Mouse (Mus musculus): ENCODE measurements around the gene Plekhm2. TPM values are rescaled to one million over a fixed set of nuclear protein-coding genes. Genes with fewer than 3 reads are reported as not detected.

The Plekhm2 gene
- total and polyA plus RNA-seq, 3 experiments: 6.5 to 15.4 TPM; not detected in 1

DNA sequence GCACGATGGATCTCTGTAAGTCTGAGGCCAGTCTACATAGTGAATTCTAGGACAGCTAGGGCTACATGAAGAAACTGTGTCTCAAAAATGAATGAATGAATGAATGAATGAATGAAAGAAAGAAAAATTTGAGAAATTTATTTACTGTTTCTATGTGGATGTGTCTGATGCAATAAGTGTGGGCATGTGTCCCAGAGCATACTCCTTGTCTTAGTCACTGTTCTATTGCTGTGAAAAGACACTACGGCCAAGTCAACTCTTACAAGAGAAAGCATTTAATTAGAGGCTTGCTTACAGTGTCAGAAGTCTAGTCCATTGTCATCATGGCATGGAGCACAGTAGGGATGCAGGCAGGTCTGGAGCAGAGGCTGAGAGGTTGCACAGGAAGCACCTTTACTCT lies 44.3 kb upstream of the Plekhm2 start:
- Histone ChIP-seq H3K79me2 (ENCODE audit: control insufficient read depth, insufficient read depth, low read length, poor library complexity) (peaks cover 10% of the 10 kb centered on the region; the same call in 1 of the 2 replicates), H3K36me3 (ENCODE audit: control insufficient read depth in 1 of 2, insufficient read depth in 2 of 2, low read length in 2 of 2) (peaks cover 8 to 40% of the 10 kb centered on the region in 2 experiments), H3K4me3 (ENCODE audit: control insufficient read depth in 1 of 2, insufficient read depth in 1 of 2, low read depth in 2 of 2, low read length in 2 of 2) (no peak overlapping the region), H3K4me1 (ENCODE audit: control insufficient read depth in 1 of 2, insufficient read depth in 2 of 2, low read length in 2 of 2) (peaks cover 2 to 7% of the 10 kb centered on the region in 2 experiments; a peak in 3 of 4 replicates), H3K27me3 (ENCODE audit: control insufficient read depth in 1 of 2, insufficient read depth in 2 of 2, low read length in 2 of 2) (no peaks in the 10 kb centered on the region), H3K27ac (ENCODE audit: control insufficient read depth, low read depth, low read length) (no peak overlapping the region), H3K9me3 (replicated peaks; ENCODE audit: insufficient read depth, low read length) (no peaks in the 10 kb centered on the region), H3K9ac (ENCODE audit: control insufficient read depth, low read depth, low read length, poor library complexity, severe bottlenecking) (no peak overlapping the region)
- no peak for TF ChIP-seq UBTF (IDR thresholded peaks at IDR 0.05; ENCODE audit: borderline replicate concordance, insufficient read depth, low read depth, low read length)
- no peak for TF ChIP-seq KAT2A (conservative IDR thresholded peaks at IDR 0.05; ENCODE audit: low read depth, low read length)
- no peak for TF ChIP-seq ZNF384 (IDR thresholded peaks at IDR 0.05; ENCODE audit: low read depth, low read length)
- no peak for TF ChIP-seq ZKSCAN1 (IDR thresholded peaks at IDR 0.05; ENCODE audit: low read depth, low read length)
- no peak for TF ChIP-seq JUND (IDR thresholded peaks at IDR 0.05; ENCODE audit: low read depth, low read length)
- DNase-seq (ENCODE audit: low read depth, low spot score): no peak

DNA sequence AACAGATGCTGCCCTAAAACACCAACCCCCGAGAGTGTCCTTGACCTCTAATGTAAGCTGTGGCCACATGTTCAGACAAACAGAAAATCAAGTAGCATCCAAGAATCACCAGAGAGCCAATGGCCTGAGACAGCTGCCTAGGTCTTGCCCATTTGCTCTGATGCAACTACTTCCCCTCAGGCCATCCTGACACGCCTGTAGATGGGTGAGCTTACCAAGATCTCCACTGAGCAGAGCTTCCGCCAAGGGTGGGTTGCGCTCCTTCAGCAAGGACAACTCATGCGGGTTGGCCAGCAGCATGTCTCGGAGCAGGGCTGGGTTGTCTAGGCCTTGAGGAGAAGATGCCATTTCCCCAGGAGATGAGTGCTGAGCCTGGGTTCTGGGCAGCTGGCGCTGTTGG lies 43.3 kb upstream of the Plekhm2 start:
- no peak for TF ChIP-seq EP300 (IDR thresholded peaks at IDR 0.05; ENCODE audit: low read depth in 1 of 2, low read length in 2 of 2)
- TF ChIP-seq TBP (IDR thresholded peaks at IDR 0.05; ENCODE audit: low read depth, low read length): no peak
- no peak for TF ChIP-seq MAZ (IDR thresholded peaks at IDR 0.05; ENCODE audit: low read depth, low read length)
- TF ChIP-seq MEF2A (IDR thresholded peaks at IDR 0.05; ENCODE audit: extremely low read depth, insufficient replicate concordance, low read depth, low read length, poor library complexity, severe bottlenecking): no peak
- no peak for TF ChIP-seq POLR2A (IDR thresholded peaks at IDR 0.05; ENCODE audit: control insufficient read depth in 1 of 2, insufficient read depth in 1 of 2, low read depth in 1 of 2, low read length in 2 of 2, poor library complexity in 1 of 2)
- TF ChIP-seq POLR2AphosphoS5 (IDR thresholded peaks at IDR 0.05; ENCODE audit: borderline replicate concordance, low read depth, low read length): no peak
- TF ChIP-seq SMC3 (IDR thresholded peaks at IDR 0.05; ENCODE audit: low read depth, low read length): no peak
- TF ChIP-seq ZC3H11A (IDR thresholded peaks at IDR 0.05; ENCODE audit: low read depth, low read length): no peak
- Histone ChIP-seq H3K4me3 (ENCODE audit: control insufficient read depth in 1 of 2, insufficient read depth in 1 of 2, low read depth in 2 of 2, low read length in 2 of 2) (no peak overlapping the region), H3K9me3 (replicated peaks; ENCODE audit: insufficient read depth, low read length) (no peaks in the 10 kb centered on the region), H3K4me1 (ENCODE audit: control insufficient read depth in 1 of 2, insufficient read depth in 2 of 2, low read length in 2 of 2) (no peaks in the 10 kb centered on the region), H3K27ac (ENCODE audit: control insufficient read depth, low read depth, low read length) (no peak overlapping the region), H3K9ac (ENCODE audit: control insufficient read depth, low read depth, low read length, poor library complexity, severe bottlenecking) (no peak overlapping the region), H3K36me3 (ENCODE audit: control insufficient read depth in 1 of 2, insufficient read depth in 2 of 2, low read length in 2 of 2) (peaks cover 0 to 41% of the 10 kb centered on the region in 2 experiments; a peak in 3 of 4 replicates), H3K79me2 (ENCODE audit: control insufficient read depth, insufficient read depth, low read length, poor library complexity) (peaks cover 4% of the 10 kb centered on the region; the same call in 1 of the 2 replicates), H3K27me3 (ENCODE audit: control insufficient read depth in 1 of 2, insufficient read depth in 2 of 2, low read length in 2 of 2) (no peaks in the 10 kb centered on the region)
- DNase-seq (ENCODE audit: low read depth, low spot score): no peak

DNA sequence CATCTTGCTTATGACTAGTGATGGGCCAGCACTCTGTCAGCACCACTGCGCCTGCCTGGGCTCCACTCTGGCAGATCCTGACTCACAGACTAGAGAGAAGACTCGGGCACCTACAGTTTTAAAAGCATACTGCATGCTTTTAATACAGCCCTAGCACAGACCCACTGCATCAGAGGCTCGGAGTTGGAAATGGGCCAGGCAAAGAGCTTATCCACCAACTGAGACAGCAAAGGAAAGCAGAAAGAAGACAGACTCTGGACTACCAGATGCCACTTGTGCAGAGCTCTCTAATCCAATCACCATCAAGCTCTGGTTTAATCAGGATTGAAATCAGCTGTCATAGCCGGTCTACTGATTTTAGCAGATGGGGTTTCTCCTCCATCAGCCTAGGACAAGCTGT lies 40.6 kb upstream of the Plekhm2 start:
- no peak for DNase-seq (ENCODE audit: low read depth, low spot score)
- Histone ChIP-seq H3K27me3 (ENCODE audit: control insufficient read depth in 1 of 2, insufficient read depth in 2 of 2, low read length in 2 of 2) (no peaks in the 10 kb centered on the region), H3K36me3 (ENCODE audit: control insufficient read depth in 1 of 2, insufficient read depth in 2 of 2, low read length in 2 of 2) (peaks cover 0 to 29% of the 10 kb centered on the region in 2 experiments; a peak in 2 of 4 replicates), H3K27ac (ENCODE audit: control insufficient read depth, low read depth, low read length) (no peak overlapping the region), H3K4me1 (ENCODE audit: control insufficient read depth in 1 of 2, insufficient read depth in 2 of 2, low read length in 2 of 2) (no peaks in the 10 kb centered on the region), H3K9ac (ENCODE audit: control insufficient read depth, low read depth, low read length, poor library complexity, severe bottlenecking) (no peak overlapping the region), H3K79me2 (ENCODE audit: control insufficient read depth, insufficient read depth, low read length, poor library complexity) (no peaks in the 10 kb centered on the region), H3K4me3 (ENCODE audit: control insufficient read depth in 1 of 2, insufficient read depth in 1 of 2, low read depth in 2 of 2, low read length in 2 of 2) (no peak overlapping the region), H3K9me3 (replicated peaks; ENCODE audit: insufficient read depth, low read length) (no peaks in the 10 kb centered on the region)
- TF ChIP-seq USF1 (IDR thresholded peaks at IDR 0.05; ENCODE audit: low read depth, low read length) (no peak), TBP (IDR thresholded peaks at IDR 0.05; ENCODE audit: low read depth, low read length) (no peak), BHLHE40 (IDR thresholded peaks at IDR 0.05; ENCODE audit: borderline replicate concordance, low read depth, low read length) (no peak), GABPA (IDR thresholded peaks at IDR 0.05; ENCODE audit: low read depth, low read length) (no peak), CHD2 (IDR thresholded peaks at IDR 0.05; ENCODE audit: low read length) (no peak), RAD21 (IDR thresholded peaks at IDR 0.05; ENCODE audit: low read depth, low read length) (no peak), CTCF (IDR thresholded peaks at IDR 0.05 in 2 of 3, conservative IDR thresholded peaks at IDR 0.05 in 1 of 3; ENCODE audit: control insufficient read depth in 1 of 3, insufficient read depth in 1 of 3, low read depth in 2 of 3, low read length in 3 of 3, poor library complexity in 1 of 3, severe bottlenecking in 1 of 3) (no peak), RCOR1 (IDR thresholded peaks at IDR 0.05; ENCODE audit: low read depth, low read length) (no peak), ZMIZ1 (IDR thresholded peaks at IDR 0.05; ENCODE audit: low read depth, low read length) (no peak), TCF12 (IDR thresholded peaks at IDR 0.05; ENCODE audit: low read depth, low read length) (no peak), MAX (IDR thresholded peaks at IDR 0.05; ENCODE audit: low read length) (no peak), ELF1 (IDR thresholded peaks at IDR 0.05; ENCODE audit: low read depth, low read length) (no peak), JUND (IDR thresholded peaks at IDR 0.05; ENCODE audit: low read depth, low read length) (no peak), GATA1 (IDR thresholded peaks at IDR 0.05; ENCODE audit: low read depth, low read length) (no peak), CHD1 (IDR thresholded peaks at IDR 0.05; ENCODE audit: low read depth, low read length) (no peak)

All from MEL (cell line).